Mouse (Mus musculus): ENCODE measurements around the gene Znrd1. TPM values are rescaled to one million over a fixed set of nuclear protein-coding genes. Genes with fewer than 3 reads are reported as not detected.

The Znrd1 gene
- polyA plus RNA-seq, 1 experiment from 2014 or later = 89.6 TPM

GRCm38 (mm10) chr17:36950981-36951947 is 7.1 kb downstream of the Znrd1 start, which contains the start of gene Ppp1r11:
Ppp1r11 (minus strand) TSS chr17:36951741.
- 3% methylated on average over 36 of the region's 36 CpGs for WGBS
- peak; percentile 97 for ATAC-seq (ENCODE audit: low read depth)
- peaks cover 11% of the 10 kb centered on the region for H3K4me1 ChIP-seq (ENCODE audit: control insufficient read depth, insufficient read depth, low read length)
- peak; percentile 99 for DNase-seq (ENCODE audit: low spot score)
- H3K27ac ChIP-seq (replicated peaks; ENCODE audit: low read depth, low read length) = peak within 1 kb of the TSS; percentile 76
- H3K27me3 ChIP-seq (replicated peaks; ENCODE audit: control insufficient read depth, insufficient read depth, low read length) = peaks cover 5% of the 10 kb centered on the region; the same call in 1 of the 2 replicates
- H3K4me3 ChIP-seq (ENCODE audit: low read depth, low read length) = peak within 1 kb of the TSS; percentile 65
- peak within 1 kb of the TSS; percentile 78 for H3K4me2 ChIP-seq (ENCODE audit: low read depth, low read length)
- no peaks in the 10 kb centered on the region for H3K9me3 ChIP-seq (ENCODE audit: control insufficient read depth, low read length)
- peaks cover 35% of the 10 kb centered on the region for H3K36me3 ChIP-seq (ENCODE audit: control insufficient read depth, insufficient read depth, low read length)
- H3K9ac ChIP-seq (ENCODE audit: low read depth, low read length) = peak within 1 kb of the TSS; percentile 87

DNA sequence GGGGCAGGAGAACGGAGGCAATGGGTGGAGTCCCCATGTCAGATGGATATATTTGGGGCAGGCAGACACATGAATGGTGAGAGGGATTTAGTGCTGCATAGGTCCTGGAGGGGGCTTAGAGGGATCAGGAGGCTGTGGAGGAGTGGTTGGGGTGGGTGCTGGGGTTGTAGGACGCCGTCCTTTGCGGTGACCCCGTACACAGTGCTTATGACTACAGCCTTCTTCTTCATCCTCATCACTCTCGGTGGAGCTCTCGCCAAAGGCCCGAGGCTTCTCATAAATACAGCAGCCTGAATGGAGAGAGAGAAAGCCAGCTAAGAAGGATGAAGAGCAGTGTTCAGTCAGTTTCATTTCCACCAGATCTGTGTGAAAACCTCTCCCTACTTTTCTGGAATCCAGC is 9.1 kb downstream of the Znrd1 start:
- Histone ChIP-seq H3K27ac (replicated peaks; ENCODE audit: low read depth, low read length) (no peak overlapping the region), H3K4me2 (ENCODE audit: low read depth, low read length) (no peak overlapping the region), H3K4me1 (ENCODE audit: control insufficient read depth, insufficient read depth, low read length) (peaks cover 11% of the 10 kb centered on the region), H3K36me3 (ENCODE audit: control insufficient read depth, insufficient read depth, low read length) (peaks cover 18% of the 10 kb centered on the region; the same call in 1 of the 2 replicates), H3K4me3 (ENCODE audit: low read depth, low read length) (no peak overlapping the region), H3K9ac (ENCODE audit: low read depth, low read length) (no peak overlapping the region), H3K9me3 (ENCODE audit: control insufficient read depth, low read length) (no peaks in the 10 kb centered on the region), H3K27me3 (replicated peaks; ENCODE audit: control insufficient read depth, insufficient read depth, low read length) (peaks cover 25% of the 10 kb centered on the region)
- 90% methylated on average over 8 of the region's 8 CpGs for WGBS
- DNase-seq (ENCODE audit: low spot score) (no peak), ATAC-seq (ENCODE audit: low read depth) (no peak)

DNA sequence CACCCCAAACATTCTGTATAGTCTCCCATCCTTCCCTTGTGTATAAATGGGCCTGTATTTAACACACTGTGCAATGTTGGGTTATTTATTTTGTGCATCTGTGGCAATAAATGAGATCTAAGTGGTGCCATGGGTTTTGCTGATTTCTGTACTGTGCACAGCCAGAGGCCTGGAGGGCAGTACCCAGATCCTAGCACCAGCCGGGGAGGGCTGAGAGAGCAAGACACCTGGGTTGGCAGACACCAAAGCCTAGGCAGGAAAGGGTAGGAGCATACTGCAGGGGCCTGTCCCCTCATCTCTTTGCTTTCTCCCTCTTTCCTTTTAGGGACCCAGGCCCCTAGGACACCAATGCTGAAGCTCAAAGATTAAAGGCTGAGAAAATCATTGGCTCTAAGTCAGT is 10.1 kb downstream of the Znrd1 start:
- WGBS = 79% methylated on average over 1 of the region's 1 CpGs
- Histone ChIP-seq H3K9me3 (ENCODE audit: control insufficient read depth, low read length) (no peaks in the 10 kb centered on the region), H3K4me2 (ENCODE audit: low read depth, low read length) (no peak overlapping the region), H3K4me3 (ENCODE audit: low read depth, low read length) (no peak overlapping the region), H3K9ac (ENCODE audit: low read depth, low read length) (no peak overlapping the region), H3K36me3 (ENCODE audit: control insufficient read depth, insufficient read depth, low read length) (peaks cover 11% of the 10 kb centered on the region; the same call in 1 of the 2 replicates), H3K4me1 (ENCODE audit: control insufficient read depth, insufficient read depth, low read length) (peaks cover 11% of the 10 kb centered on the region), H3K27ac (replicated peaks; ENCODE audit: low read depth, low read length) (no peak overlapping the region), H3K27me3 (replicated peaks; ENCODE audit: control insufficient read depth, insufficient read depth, low read length) (peaks cover 35% of the 10 kb centered on the region)
- ATAC-seq (ENCODE audit: low read depth) (no peak), DNase-seq (ENCODE audit: low spot score) (no peak)

DNA sequence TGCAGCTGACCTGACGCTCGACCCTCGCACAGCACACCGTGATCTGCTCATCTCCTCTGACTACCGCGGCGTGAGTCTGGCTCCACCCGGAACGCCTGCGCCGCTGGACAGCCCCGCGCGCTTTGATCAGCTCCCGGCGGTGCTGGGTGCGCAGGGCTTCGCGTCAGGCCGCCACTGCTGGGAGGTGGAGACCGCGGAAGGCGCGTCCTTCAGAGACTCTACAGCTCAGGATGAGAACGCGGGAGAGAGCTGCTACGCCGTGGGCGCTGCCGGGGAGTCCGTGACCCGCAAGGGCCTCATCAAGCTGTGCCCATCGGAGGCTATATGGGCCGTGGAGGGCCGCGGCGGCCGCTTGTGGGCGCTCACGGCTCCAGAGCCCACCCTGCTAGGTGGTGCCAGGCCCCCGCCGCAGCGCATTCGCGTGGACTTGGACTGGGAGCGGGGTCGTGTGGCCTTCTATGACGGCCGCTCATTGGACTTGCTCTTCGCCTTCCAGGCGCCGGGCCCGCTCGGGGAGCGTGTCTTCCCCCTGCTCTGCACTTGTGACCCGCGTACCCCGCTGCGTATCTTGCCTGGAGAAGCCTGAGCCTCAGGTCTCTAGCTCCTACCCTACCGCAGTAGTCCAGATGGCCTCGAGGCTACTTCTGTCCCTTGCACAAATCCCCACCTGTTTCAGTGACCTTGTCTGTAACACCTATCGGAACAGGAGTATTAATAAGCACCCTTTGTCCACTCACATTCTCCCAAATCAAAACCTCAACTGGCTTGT is 11.1 kb downstream of the Znrd1 start:
- Histone ChIP-seq H3K9ac (ENCODE audit: low read depth, low read length) (peak overlapping the region; percentile 76), H3K4me1 (ENCODE audit: control insufficient read depth, insufficient read depth, low read length) (peaks cover 11% of the 10 kb centered on the region), H3K4me3 (ENCODE audit: low read depth, low read length) (peak overlapping the region; percentile 52), H3K27ac (replicated peaks; ENCODE audit: low read depth, low read length) (no peak overlapping the region), H3K4me2 (ENCODE audit: low read depth, low read length) (peak overlapping the region; percentile 98), H3K9me3 (ENCODE audit: control insufficient read depth, low read length) (no peaks in the 10 kb centered on the region), H3K36me3 (ENCODE audit: control insufficient read depth, insufficient read depth, low read length) (peaks cover 11% of the 10 kb centered on the region; the same call in 1 of the 2 replicates), H3K27me3 (replicated peaks; ENCODE audit: control insufficient read depth, insufficient read depth, low read length) (peaks cover 45% of the 10 kb centered on the region)
- DNase-seq (ENCODE audit: low spot score) = peak; percentile 49
- peak; percentile 39 for ATAC-seq (ENCODE audit: low read depth)
- WGBS = 1% methylated on average over 60 of the region's 62 CpGs

DNA sequence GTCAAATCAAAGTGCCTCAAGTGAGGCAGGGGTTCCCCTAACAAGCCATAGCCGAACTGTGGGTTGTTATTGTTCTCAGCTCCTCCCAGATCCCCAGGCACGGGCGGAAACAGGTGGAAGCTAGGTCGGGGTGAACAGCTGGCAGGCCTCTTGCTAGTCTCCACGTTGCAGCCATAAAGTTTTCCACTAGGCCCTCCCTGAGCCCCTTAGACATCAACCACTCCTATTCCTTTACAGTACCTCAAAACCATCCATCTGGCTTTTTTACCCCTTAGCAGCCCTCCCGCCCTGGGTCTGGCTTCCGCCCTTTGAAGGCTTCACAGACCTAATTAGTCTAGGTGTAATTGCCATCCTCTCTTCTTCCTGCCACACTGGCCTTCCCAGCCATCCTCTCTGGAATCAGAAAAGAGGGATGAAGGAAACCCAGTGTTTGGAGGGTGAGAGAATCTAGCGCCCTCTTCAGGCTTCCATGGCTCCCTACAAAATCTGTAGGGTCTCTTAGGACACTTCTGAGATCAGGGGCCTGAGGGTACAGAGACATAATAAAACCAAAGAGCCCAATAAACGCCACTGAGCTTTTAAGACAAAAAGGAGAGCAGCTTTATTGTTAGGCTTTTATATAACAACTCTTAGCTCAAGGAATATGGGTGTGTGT is 14.1 kb downstream of the Znrd1 start:
- peak; percentile 50 for DNase-seq (ENCODE audit: low spot score)

DNA sequence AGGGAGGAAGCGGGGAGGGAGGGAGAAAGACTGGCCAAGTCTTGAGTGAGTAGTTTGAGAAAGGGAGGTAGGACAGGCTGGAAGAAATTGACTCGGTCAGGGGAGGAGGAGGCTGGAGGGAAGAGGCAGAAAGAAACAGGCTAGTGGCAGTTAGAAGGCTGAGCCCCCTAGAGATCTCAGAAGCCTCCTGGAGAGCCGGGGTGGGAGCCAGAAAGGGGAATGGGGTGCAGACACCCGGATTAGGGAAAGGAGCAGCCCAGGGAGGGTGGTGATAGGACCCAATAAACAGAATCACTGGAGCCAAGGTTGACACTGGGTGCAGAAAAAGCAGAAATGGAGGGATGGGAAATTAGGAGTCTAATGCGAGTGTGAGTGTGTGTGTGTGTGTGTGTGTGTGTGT is 14.7 kb downstream of the Znrd1 start:
- H3K4me1 ChIP-seq (ENCODE audit: control insufficient read depth, insufficient read depth, low read length) = peaks cover 6% of the 10 kb centered on the region; the same call in 1 of the 2 replicates
- H3K9ac ChIP-seq (ENCODE audit: low read depth, low read length) = no peak overlapping the region
- H3K4me2 ChIP-seq (ENCODE audit: low read depth, low read length) = peak overlapping the region; percentile 70; the same call in 1 of the 2 replicates
- peak overlapping the region; percentile 45; the same call in 1 of the 2 replicates for H3K4me3 ChIP-seq (ENCODE audit: low read depth, low read length)
- no peaks in the 10 kb centered on the region for H3K9me3 ChIP-seq (ENCODE audit: control insufficient read depth, low read length)
- ATAC-seq (ENCODE audit: low read depth) (no peak), DNase-seq (ENCODE audit: low spot score) (no peak)
- H3K27me3 ChIP-seq (replicated peaks; ENCODE audit: control insufficient read depth, insufficient read depth, low read length) = peaks cover 70% of the 10 kb centered on the region
- H3K27ac ChIP-seq (replicated peaks; ENCODE audit: low read depth, low read length) = no peak overlapping the region
- 20% methylated on average over 5 of the region's 5 CpGs for WGBS
- H3K36me3 ChIP-seq (ENCODE audit: control insufficient read depth, insufficient read depth, low read length) = peaks cover 2% of the 10 kb centered on the region; the same call in 1 of the 2 replicates

More for the DNA sequence above, 14.1 kb downstream of the Znrd1 start:
- Histone ChIP-seq H3K9ac (ENCODE audit: low read depth, low read length) (no peak overlapping the region), H3K9me3 (ENCODE audit: control insufficient read depth, low read length) (no peaks in the 10 kb centered on the region), H3K4me1 (ENCODE audit: control insufficient read depth, insufficient read depth, low read length) (peaks cover 6% of the 10 kb centered on the region; the same call in 1 of the 2 replicates), H3K4me2 (ENCODE audit: low read depth, low read length) (no peak overlapping the region), H3K36me3 (ENCODE audit: control insufficient read depth, insufficient read depth, low read length) (peaks cover 8% of the 10 kb centered on the region; the same call in 1 of the 2 replicates), H3K4me3 (ENCODE audit: low read depth, low read length) (no peak overlapping the region), H3K27me3 (replicated peaks; ENCODE audit: control insufficient read depth, insufficient read depth, low read length) (peaks cover 67% of the 10 kb centered on the region), H3K27ac (replicated peaks; ENCODE audit: low read depth, low read length) (no peak overlapping the region)
- 18% methylated on average over 9 of the region's 9 CpGs for WGBS
- no peak for ATAC-seq (ENCODE audit: low read depth)

- no peaks in the 10 kb centered on the region for H3K36me3 ChIP-seq (ENCODE audit: control insufficient read depth, insufficient read depth, low read length)
- peak within 1 kb of the TSS; percentile 70 for H3K4me2 ChIP-seq (ENCODE audit: low read depth, low read length)
- H3K9me3 ChIP-seq (ENCODE audit: control insufficient read depth, low read length) = no peaks in the 10 kb centered on the region
- H3K27me3 ChIP-seq (replicated peaks; ENCODE audit: control insufficient read depth, insufficient read depth, low read length) = peaks cover 70% of the 10 kb centered on the region
- peak within 1 kb of the TSS; percentile 49 for H3K9ac ChIP-seq (ENCODE audit: low read depth, low read length)
- ATAC-seq (ENCODE audit: low read depth) (no peak; the same call in 1 of the 2 replicates), DNase-seq (ENCODE audit: low spot score) (no peak)
- no peak within 1 kb of the TSS for H3K27ac ChIP-seq (replicated peaks; ENCODE audit: low read depth, low read length)
- peaks cover 6% of the 10 kb centered on the region; the same call in 1 of the 2 replicates for H3K4me1 ChIP-seq (ENCODE audit: control insufficient read depth, insufficient read depth, low read length)
- 3% methylated on average over 42 of the region's 59 CpGs for WGBS
- H3K4me3 ChIP-seq (ENCODE audit: low read depth, low read length) = peak within 1 kb of the TSS; percentile 45
Observed at GRCm38 (mm10) chr17:36942791-36943471, 15.4 kb downstream of the Znrd1 start, which contains the start of gene Rnf39. Rnf39 (plus strand) TSS chr17:36942918.
